Mouse (Mus musculus): ENCODE measurements around the gene Lrp2.

Lrp2 gene

GRCm38 (mm10) chr2:69479859-69480258, 106.0 kb downstream of the Lrp2 start:
- TF ChIP-seq GATA4 (IDR thresholded peaks at IDR 0.05; ENCODE audit: insufficient replicate concordance, low read length): no peak

GRCm38 (mm10) chr2:69476901-69477300, 109.0 kb downstream of the Lrp2 start:
- TF ChIP-seq GATA4 (IDR thresholded peaks at IDR 0.05; ENCODE audit: insufficient replicate concordance, low read length): no peak

GRCm38 (mm10) chr2:69475177-69475576, 110.7 kb downstream of the Lrp2 start:
- no peak for TF ChIP-seq GATA4 (IDR thresholded peaks at IDR 0.05; ENCODE audit: insufficient replicate concordance, low read length)

DNA sequence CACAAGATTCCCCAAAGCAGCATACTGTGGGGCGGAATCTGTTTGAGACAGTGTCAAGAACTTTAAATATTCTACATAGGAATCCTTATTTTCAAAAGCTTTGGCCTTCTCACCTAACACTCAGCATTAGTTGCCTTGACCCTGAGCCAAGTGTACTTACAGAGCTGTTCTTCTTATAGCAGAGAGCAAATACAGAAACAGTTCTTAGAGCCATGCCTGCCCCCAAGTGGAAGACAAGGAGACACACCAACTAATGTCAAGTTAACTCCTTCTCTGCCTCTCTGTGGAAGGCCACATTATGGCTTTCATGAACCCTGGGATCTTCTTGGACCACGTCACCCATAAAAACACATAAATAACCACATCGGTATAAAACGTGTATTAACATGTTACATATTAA, 114.0 kb downstream of the Lrp2 start:
- no peak for TF ChIP-seq GATA4 (IDR thresholded peaks at IDR 0.05; ENCODE audit: insufficient replicate concordance, low read length)

DNA sequence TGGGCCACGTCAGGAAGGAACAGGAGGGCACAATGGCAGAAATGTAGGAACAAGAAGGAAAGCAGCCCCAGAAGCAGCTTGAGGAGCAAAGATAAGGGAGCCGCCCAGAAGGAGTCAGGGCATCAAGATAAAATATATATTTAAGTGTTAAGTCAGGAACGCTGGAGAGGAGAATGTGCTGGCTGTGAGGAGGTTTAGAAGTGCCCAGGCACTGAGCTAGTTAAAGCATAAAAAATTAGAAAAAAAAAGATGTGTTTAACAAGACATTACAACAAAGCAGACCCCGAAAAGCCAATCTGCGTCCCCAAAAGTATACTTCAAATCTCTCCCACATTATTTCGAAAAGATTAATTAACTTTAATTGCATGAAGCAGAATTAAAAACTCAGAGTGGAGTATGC, 122.3 kb downstream of the Lrp2 start:
- TF ChIP-seq GATA4 (IDR thresholded peaks at IDR 0.05; ENCODE audit: insufficient replicate concordance, low read length): no peak

DNA sequence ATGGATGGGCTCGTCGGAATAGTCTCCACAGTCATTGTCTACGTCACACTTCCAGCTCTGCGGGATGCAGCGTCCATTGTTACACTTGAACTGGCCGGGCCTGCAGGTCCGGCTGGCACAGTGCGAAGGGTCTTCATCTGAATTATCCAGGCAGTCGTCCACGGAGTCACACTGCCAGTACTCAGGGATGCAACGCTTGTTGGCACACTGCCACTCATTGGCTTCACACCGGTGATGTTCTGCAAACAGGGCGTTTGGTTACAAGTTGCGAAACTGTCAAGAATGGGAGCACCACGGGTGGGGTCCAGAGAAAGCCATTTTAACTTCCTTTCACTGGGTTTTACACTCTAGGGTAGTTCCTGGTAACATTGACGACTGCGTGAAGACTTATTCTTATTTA, 126.4 kb downstream of the Lrp2 start:
- TF ChIP-seq GATA4 (IDR thresholded peaks at IDR 0.05; ENCODE audit: insufficient replicate concordance, low read length): no peak

- TF ChIP-seq GATA4 (IDR thresholded peaks at IDR 0.05; ENCODE audit: insufficient replicate concordance, low read length): no peak
Observed at GRCm38 (mm10) chr2:69451128-69451527, 134.7 kb downstream of the Lrp2 start.

GRCm38 (mm10) chr2:69448581-69448980, 137.3 kb downstream of the Lrp2 start:
- no peak for TF ChIP-seq GATA4 (IDR thresholded peaks at IDR 0.05; ENCODE audit: insufficient replicate concordance, low read length)

- no peak for TF ChIP-seq GATA4 (IDR thresholded peaks at IDR 0.05; ENCODE audit: insufficient replicate concordance, low read length)
Observed at GRCm38 (mm10) chr2:69445896-69446472, 139.9 kb downstream of the Lrp2 start.

DNA sequence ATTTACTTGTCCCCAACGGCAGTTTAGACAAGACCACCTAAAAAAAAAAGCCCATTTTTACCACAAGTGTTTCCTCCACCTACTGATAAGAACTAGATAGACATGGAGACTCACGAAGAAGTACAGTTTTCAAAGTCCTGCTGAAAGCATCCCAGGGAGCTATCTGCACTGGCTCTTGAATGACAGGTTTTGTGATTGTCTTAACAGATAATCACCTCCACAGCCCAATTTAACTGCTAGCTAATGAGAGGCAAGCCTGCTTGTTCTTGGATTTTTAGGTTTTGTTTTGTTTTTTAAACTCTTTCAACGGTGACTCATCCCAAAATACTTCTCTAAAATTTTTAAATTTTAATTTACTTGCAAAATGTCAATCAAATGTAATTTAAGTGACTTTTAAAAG, 144.2 kb downstream of the Lrp2 start:
- no peak for TF ChIP-seq GATA4 (IDR thresholded peaks at IDR 0.05; ENCODE audit: insufficient replicate concordance, low read length)

- TF ChIP-seq GATA4 (IDR thresholded peaks at IDR 0.05; ENCODE audit: insufficient replicate concordance, low read length): no peak
Observed at GRCm38 (mm10) chr2:69428116-69428515, 157.7 kb downstream of the Lrp2 start.

DNA sequence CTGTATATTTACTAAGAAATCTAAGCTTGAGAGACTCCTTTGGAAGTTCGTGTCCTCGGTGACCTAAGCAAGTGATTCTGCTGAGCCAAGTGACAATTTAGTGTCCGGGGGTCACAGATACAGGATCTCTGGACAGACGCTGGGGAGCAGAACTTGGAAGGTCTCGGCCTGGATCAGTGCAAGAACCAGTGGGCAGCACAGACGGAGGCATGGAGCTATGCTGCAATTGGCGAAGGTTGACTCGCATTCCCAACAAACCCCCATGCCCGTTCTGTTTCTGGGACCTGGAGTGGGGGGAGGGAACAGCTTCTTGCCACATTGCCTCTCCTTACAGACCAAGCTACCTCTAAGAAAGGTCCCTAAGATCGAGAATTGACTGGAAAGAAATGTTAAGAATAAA, 158.7 kb downstream of the Lrp2 start:
- TF ChIP-seq GATA4 (IDR thresholded peaks at IDR 0.05; ENCODE audit: insufficient replicate concordance, low read length): no peak

- TF ChIP-seq GATA4 (IDR thresholded peaks at IDR 0.05; ENCODE audit: insufficient replicate concordance, low read length): no peak
Observed at GRCm38 (mm10) chr2:69426081-69426480, 159.8 kb downstream of the Lrp2 start.

DNA sequence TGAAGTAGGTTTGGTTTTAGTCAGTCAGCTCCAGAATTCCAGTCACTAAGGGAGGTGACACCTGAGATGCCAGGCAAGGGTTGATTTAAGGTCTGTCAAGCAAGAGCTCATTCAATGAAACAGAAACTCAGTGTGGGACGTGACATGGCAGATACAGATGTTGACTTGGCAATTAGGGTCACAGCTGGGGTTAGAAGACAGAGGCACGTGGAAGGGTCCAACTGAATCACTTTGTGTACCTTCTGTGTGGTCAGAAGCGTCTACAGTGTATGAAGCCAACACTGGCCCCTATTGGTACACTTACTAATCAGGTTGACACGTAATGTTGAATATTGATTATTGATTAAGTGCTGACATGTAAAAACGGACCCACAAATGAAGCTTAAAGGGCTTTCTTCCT, 161.0 kb downstream of the Lrp2 start:
- TF ChIP-seq GATA4 (IDR thresholded peaks at IDR 0.05; ENCODE audit: insufficient replicate concordance, low read length): no peak

- no peak for TF ChIP-seq GATA4 (IDR thresholded peaks at IDR 0.05; ENCODE audit: insufficient replicate concordance, low read length)
Observed at GRCm38 (mm10) chr2:69418294-69418881, 167.5 kb downstream of the Lrp2 start.

DNA sequence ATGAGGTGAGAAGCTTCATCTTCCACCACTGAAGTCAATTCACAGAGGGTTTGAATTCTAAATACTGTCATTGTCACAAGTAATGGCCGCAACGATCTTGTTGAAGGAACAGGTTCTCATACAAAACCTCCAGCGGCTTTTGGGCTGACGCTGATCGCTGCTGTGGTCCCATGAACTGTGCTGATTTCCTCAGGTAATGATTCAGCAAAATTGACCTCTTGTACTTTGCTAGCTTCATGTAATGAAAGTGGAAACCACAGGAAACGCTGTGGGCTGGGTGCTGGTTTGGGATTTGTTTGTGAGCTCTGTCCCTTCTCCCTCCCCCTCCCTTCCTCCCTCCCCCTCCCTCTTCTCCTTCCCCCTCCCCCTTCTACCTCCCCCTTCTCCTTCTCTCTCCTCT, 170.8 kb downstream of the Lrp2 start:
- TF ChIP-seq GATA4 (IDR thresholded peaks at IDR 0.05; ENCODE audit: insufficient replicate concordance, low read length): no peak

GRCm38 (mm10) chr2:69414539-69414938, 171.3 kb downstream of the Lrp2 start:
- no peak for TF ChIP-seq GATA4 (IDR thresholded peaks at IDR 0.05; ENCODE audit: insufficient replicate concordance, low read length)

Measured in liver, adult (tissue).